Mouse (Mus musculus): ENCODE data around the gene Zglp1.

Gene Zglp1

GRCm38 (mm10) chr9:21026849-21027248 lies 40.0 kb downstream of the Zglp1 start:
- DNase-seq (ENCODE audit: low read depth, low spot score) = no peak

GRCm38 (mm10) chr9:21025258-21025810 lies 41.6 kb downstream of the Zglp1 start:
- DNase-seq (ENCODE audit: low read depth, low spot score) = no peak

- no peak for DNase-seq (ENCODE audit: low read depth, low spot score)
Measured at GRCm38 (mm10) chr9:21022726-21023125, 44.2 kb downstream of the Zglp1 start.

- no peak for DNase-seq (ENCODE audit: low read depth, low spot score)
Measured at GRCm38 (mm10) chr9:21022288-21022687, 44.6 kb downstream of the Zglp1 start.

GRCm38 (mm10) chr9:21021363-21021762 lies 45.5 kb downstream of the Zglp1 start:
- DNase-seq (ENCODE audit: low read depth, low spot score) = no peak

- DNase-seq (ENCODE audit: low read depth, low spot score) = no peak
Measured at GRCm38 (mm10) chr9:21018600-21018999, 48.3 kb downstream of the Zglp1 start.

GRCm38 (mm10) chr9:21017177-21017575 lies 49.7 kb downstream of the Zglp1 start:
- DNase-seq (ENCODE audit: low read depth, low spot score) = no peak

GRCm38 (mm10) chr9:21016331-21017176 lies 50.3 kb downstream of the Zglp1 start:
- DNase-seq (ENCODE audit: low read depth, low spot score) = no peak

- no peak for DNase-seq (ENCODE audit: low read depth, low spot score)
Measured at GRCm38 (mm10) chr9:21015571-21016130, 51.2 kb downstream of the Zglp1 start, which contains the start of gene Icam1. Gene Icam1 (plus strand): TSS chr9:21015985.

- no peak for DNase-seq (ENCODE audit: low read depth, low spot score)
Measured at GRCm38 (mm10) chr9:21014691-21015570, 52.0 kb downstream of the Zglp1 start.
